Mouse (Mus musculus) left cerebral cortex, postnatal 36 days (tissue): ENCODE measurements around the gene Ppp2r3c. TPM values are rescaled to one million over a fixed set of nuclear protein-coding genes. Genes with fewer than 3 reads are reported as not detected.
"Not testable (repeated sequence)": the region's sequence is repeated elsewhere in the genome, so short reads cannot be mapped to it uniquely, and the experiment has no call there.

ENCODE experiments used
- DNase-seq, 2 experiments: peaks; one replicate each; pipeline ENCODE4 v3.0.0; 2021 to 2022; ENCODE audit warnings: low spot score in 2 of 2, mixed read lengths in 1 of 2
- intact Hi-C: fragments of 180-260 bp; cut with DNase I; formaldehyde crosslinking; loops from one replicate; pipeline ENCODE4 v1.15.1; 2025
- total RNA-seq, 2 experiments: library from RNA; stranded (reverse); gene quantifications; 2 replicates each; pipeline ENCODE4 v1.2.3; 2021

Ppp2r3c gene
- total RNA-seq, 2 experiments from 2014 or later, result 11.0 to 13.0 TPM

GRCm38 (mm10) chr12:55298112-55298511 lies 4.7 kb downstream of the Ppp2r3c start:
- intact Hi-C loops, result no loop called here
- DNase-seq, result peak; percentile 18 to 44

GRCm38 (mm10) chr12:55277583-55277982 lies 25.2 kb downstream of the Ppp2r3c start:
- intact Hi-C loops, DNase-seq: not testable (repeated sequence)

- intact Hi-C loops, result no loop called here
- no peak for DNase-seq
Observed at GRCm38 (mm10) chr12:55272243-55272642, 30.6 kb downstream of the Ppp2r3c start.

- DNase-seq, intact Hi-C loops: not testable (repeated sequence)
Observed at GRCm38 (mm10) chr12:55263385-55263784, 39.4 kb downstream of the Ppp2r3c start.

- intact Hi-C loops, DNase-seq: not testable (repeated sequence)
Observed at GRCm38 (mm10) chr12:55261950-55262349, 40.8 kb downstream of the Ppp2r3c start.

- intact Hi-C loops, DNase-seq: not testable (repeated sequence)
Observed at GRCm38 (mm10) chr12:55242243-55242642, 60.6 kb downstream of the Ppp2r3c start.

- DNase-seq, intact Hi-C loops: not testable (repeated sequence)
Observed at GRCm38 (mm10) chr12:55230520-55230861, 72.3 kb downstream of the Ppp2r3c start.

- intact Hi-C loops, DNase-seq: not testable (repeated sequence)
Observed at GRCm38 (mm10) chr12:55229626-55230519, 72.9 kb downstream of the Ppp2r3c start, which contains the start of gene Srp54c. Gene Srp54c, plus strand, starts transcription at chr12:55230168.

Other genes with a start within 250 kb of the Ppp2r3c start
- 10 to 100 TPM in 1 of 2 experiments, 1 to 10 TPM in 1; 8.2 to 13.2 TPM for gene 2700097O09Rik, start 222.9 kb downstream of the Ppp2r3c start, total RNA-seq
- 10 to 100 TPM; 83.0 to 84.9 TPM for gene Srp54a, start 222.7 kb downstream of the Ppp2r3c start, total RNA-seq
- gene Fam177a, start 178.5 kb downstream of the Ppp2r3c start, total RNA-seq, result 10 to 100 TPM; 18.2 TPM
- 10 to 100 TPM; 51.8 to 57.4 TPM for gene Srp54b, start 147.9 kb downstream of the Ppp2r3c start, total RNA-seq
- gene 1700047I17Rik2, start 103.4 kb downstream of the Ppp2r3c start, total RNA-seq, result 1 to 10 TPM in 1 of 2 experiments, not detected in 1; 1.9 TPM
- 10 to 100 TPM; 36.0 to 37.3 TPM for gene Srp54c, start 72.8 kb downstream of the Ppp2r3c start, total RNA-seq
- gene 1110008L16Rik, start 3.4 kb downstream of the Ppp2r3c start, total RNA-seq, result 1 to 10 TPM; 7.5 to 8.7 TPM
- gene Psma6, start 81.2 kb upstream of the Ppp2r3c start, total RNA-seq, result 100 to 1,000 TPM; 129 to 136 TPM
- gene Nfkbia, start 189.6 kb upstream of the Ppp2r3c start, total RNA-seq, result 10 to 100 TPM; 27.5 to 33.9 TPM